Mouse (Mus musculus) gastrocnemius, postnatal 4 days (tissue): ENCODE measurements around the gene Natd1. TPM values are rescaled to one million over a fixed set of nuclear protein-coding genes. Genes with fewer than 3 reads are reported as not detected.

Source experiments
- total RNA-seq, 2 experiments: library from RNA; stranded (reverse); gene quantifications; 2 replicates each; pipeline ENCODE4 v1.2.3; 2021

Natd1 gene
- total RNA-seq, 2 experiments from 2014 or later, result 19.8 to 25.2 TPM

Other genes with a start within 250 kb of the Natd1 start
- gene Llgl1, start 215.0 kb downstream of the Natd1 start, total RNA-seq, result 10 to 100 TPM; 29.7 to 32.0 TPM
- gene Flii, start 187.5 kb downstream of the Natd1 start, total RNA-seq, result 100 to 1,000 TPM; 104 to 113 TPM
- 10 to 100 TPM; 70.6 to 76.5 TPM for gene Mief2, start 186.4 kb downstream of the Natd1 start, total RNA-seq
- gene Top3a, start 137.4 kb downstream of the Natd1 start, total RNA-seq, result 10 to 100 TPM in 1 of 2 experiments, 1 to 10 TPM in 1; 9.4 to 10.6 TPM
- gene Smcr8, start 137.2 kb downstream of the Natd1 start, total RNA-seq, result 10 to 100 TPM; 15.9 to 18.0 TPM
- gene Shmt1, start 103.0 kb downstream of the Natd1 start, total RNA-seq, result 10 to 100 TPM; 29.0 to 34.1 TPM
- gene Dhrs7b, start 84.1 kb downstream of the Natd1 start, total RNA-seq, result 10 to 100 TPM; 14.9 to 16.7 TPM
- 10 to 100 TPM; 46.3 to 50.8 TPM for gene Tmem11, start 35.5 kb downstream of the Natd1 start, total RNA-seq
- gene Map2k3, start 17.3 kb upstream of the Natd1 start, total RNA-seq, result 10 to 100 TPM; 69.8 to 79.2 TPM
- gene Kcnj12, start 107.8 kb upstream of the Natd1 start, total RNA-seq, result 10 to 100 TPM; 13.7 to 16.4 TPM
- gene Tnfrsf13b, start 212.0 kb upstream of the Natd1 start, total RNA-seq, result 1 to 10 TPM; 1.1 to 1.6 TPM